Mouse (Mus musculus) small intestine, adult 2 months (tissue): ENCODE measurements around the gene Gnat3.

Experiments used
- CTCF ChIP-seq: fragments of 200-500 bp; IDR thresholded peaks from 2 replicates; pipeline ENCODE4 v1.5.1; 2012; ENCODE audit warnings: low read depth, mild to moderate bottlenecking, control low read depth, inconsistent platforms, low read length, moderate library complexity, mixed read lengths; ENCODE audit not compliant: insufficient replicate concordance, insufficient read length; ENCODE audit errors: extremely low read depth
- POLR2A ChIP-seq: fragments of 200-500 bp; IDR thresholded peaks from 2 replicates; pipeline ENCODE4 v1.6.1; 2012; ENCODE audit warnings: low read depth, mild to moderate bottlenecking, control low read depth, inconsistent platforms, low read length, moderate library complexity

DNA sequence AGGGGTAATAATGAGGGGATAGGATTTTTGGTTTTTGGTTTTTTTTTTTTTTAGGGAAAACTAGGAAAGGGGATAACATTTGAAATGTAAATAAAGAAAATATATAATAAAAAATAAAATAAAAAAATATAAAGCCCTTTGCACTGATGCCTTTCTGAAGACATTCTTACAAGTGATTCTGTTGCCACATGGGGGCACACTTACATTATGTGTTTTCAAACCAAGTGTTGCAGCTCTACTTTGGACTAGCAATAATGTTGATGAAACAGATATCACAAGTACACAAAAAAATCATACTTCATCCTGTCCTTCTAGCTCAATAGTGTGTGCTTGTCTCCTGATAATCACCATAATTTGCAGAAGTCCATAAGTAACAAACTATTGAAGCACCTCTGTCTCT is 61.0 kb downstream of the Gnat3 start:
- TF ChIP-seq POLR2A (no peak), CTCF (no peak)
